Mouse (Mus musculus): ENCODE results near the gene Pask.
A peak's percentile ranks its signal among the peaks of the same experiment; 100 is the strongest.

The Pask gene

GRCm38 (mm10) chr1:93277041-93277440, 66.2 kb downstream of the Pask start:
- DNase-seq: no peak

DNA sequence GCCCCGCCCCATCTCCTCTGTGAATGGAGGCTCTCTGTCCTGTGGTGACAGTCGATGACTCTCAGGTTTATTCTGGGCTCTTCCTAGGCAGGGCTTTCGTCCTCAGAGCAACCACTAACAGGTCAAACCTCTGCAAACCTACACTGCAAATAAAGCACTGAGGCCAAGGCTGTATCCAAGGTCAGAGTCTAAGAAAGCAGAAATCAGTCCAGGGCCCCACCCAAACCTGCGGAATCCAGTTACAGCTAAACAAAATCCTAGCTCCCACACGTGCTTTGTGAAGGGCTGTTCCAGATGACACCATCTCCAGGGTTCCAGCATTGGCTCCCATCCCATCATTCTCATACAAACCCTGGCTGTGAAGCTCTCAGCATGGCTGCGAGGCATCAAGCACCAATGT, 67.7 kb downstream of the Pask start:
- no peak for DNase-seq

- peak; percentile 19 to 74 for DNase-seq
These were observed 70.9 kb downstream of the Pask start for GRCm38 (mm10) chr1:93272409-93272821.

DNA sequence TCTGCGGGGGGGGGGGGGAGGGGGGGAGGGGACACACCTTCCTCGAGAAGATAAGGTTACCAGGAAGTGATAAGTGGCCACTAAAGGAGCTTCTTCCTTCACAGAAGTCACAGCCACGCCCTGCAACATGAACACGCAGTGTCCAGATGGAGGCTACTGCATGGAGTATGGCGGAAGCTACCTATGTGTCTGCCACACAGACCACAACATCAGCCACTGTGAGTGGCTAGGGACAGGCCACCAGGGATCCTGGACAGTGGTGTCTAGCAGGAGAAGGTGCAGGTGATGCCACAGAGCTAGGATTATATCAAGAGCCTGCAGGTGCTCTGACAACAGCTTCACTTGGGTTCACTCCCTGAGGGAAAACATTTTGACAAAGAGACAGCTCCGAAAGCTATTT, 71.5 kb downstream of the Pask start:
- no peak for DNase-seq

GRCm38 (mm10) chr1:93270516-93271240, 72.6 kb downstream of the Pask start:
- DNase-seq: no peak

GRCm38 (mm10) chr1:93268246-93268645, 75.0 kb downstream of the Pask start:
- DNase-seq: no peak

DNA sequence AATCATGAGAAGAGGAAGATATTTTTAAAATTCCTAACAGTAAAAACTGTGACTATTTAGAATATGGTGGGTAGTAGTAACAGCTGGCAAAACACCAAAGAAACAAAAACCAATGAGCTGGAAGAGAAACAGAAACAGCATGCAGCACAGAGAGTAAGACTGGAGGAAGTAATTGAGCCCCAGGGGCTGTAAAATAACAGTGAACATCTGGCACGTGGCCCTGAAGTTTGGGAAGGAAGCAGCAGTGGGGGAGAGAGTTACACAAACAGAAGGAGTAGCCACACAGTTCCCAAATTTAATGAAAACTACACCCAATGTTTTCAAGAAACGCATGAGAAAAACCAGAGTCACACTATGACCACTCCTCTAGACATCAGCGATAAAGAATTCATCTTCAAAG, 76.1 kb downstream of the Pask start:
- peak in 1 of 2 experiments; percentile 24 for DNase-seq

All from kidney, postnatal 36 days (tissue).